Mouse (Mus musculus): ENCODE data around the gene Spg11. TPM values are rescaled to one million over a fixed set of nuclear protein-coding genes. Genes with fewer than 3 reads are reported as not detected.

Spg11 gene
- polyA plus RNA-seq, 1 experiment from 2014 or later, result 7.3 TPM

DNA sequence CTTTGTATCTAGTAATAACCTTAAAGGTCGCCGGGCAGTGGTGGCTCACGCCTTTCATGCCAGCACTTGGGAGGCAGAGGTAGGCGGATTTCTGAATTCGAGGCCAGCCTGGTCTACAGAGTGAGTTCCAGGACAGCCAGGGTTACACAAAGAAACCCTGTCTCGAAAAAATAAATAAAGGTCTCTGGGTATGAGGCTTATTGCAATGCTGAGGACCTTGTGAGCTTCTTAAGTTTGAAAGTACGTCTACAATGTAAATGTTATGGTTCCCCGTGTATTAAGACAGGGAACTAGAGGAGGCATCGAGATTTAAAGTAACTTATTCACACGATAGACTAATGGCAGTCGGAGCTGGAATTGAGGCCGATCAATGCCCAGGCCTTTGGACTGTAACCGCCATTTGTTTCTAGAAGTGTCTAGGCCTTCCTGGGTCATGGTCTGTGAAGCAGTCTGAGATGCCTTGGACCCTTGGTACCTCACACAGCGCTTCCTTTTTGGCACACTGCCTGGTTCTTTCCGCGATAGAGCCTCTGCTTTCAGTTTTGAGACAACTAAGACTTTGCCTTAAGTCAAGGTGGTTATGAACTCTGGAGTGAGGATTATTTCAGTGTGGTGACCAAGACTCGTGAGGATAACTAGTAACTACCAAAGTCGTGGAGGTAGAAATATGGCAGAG is 30.2 kb upstream of the Spg11 start:
- Histone ChIP-seq H3K4me2 (ENCODE audit: low read length) (peak overlapping the region; percentile 85), H3K27ac (ENCODE audit: low read length) (no peak overlapping the region), H3K9ac (ENCODE audit: low read depth, low read length) (peak overlapping the region; percentile 76), H3K27me3 (ENCODE audit: control insufficient read depth, insufficient read depth, low read depth, low read length) (no peaks in the 10 kb centered on the region; the same call in 1 of the 2 replicates), H3K9me3 (replicated peaks; ENCODE audit: control insufficient read depth, low read length, poor library complexity, severe bottlenecking) (no peaks in the 10 kb centered on the region), H3K4me1 (ENCODE audit: control insufficient read depth, insufficient read depth, low read length) (peaks cover 4% of the 10 kb centered on the region), H3K36me3 (ENCODE audit: control insufficient read depth, insufficient read depth, low read length) (no peaks in the 10 kb centered on the region), H3K4me3 (ENCODE audit: low read depth, low read length) (peak overlapping the region; percentile 68)
- 37% methylated on average over 18 of the region's 18 CpGs for WGBS
- ATAC-seq, result no peak

GRCm38 (mm10) chr2:122147508-122148241 is 29.5 kb upstream of the Spg11 start, which contains the start of gene B2m:
B2m (plus strand) TSS chr2:122147686.
- Histone ChIP-seq H3K9me3 (replicated peaks; ENCODE audit: control insufficient read depth, low read length, poor library complexity, severe bottlenecking) (no peaks in the 10 kb centered on the region), H3K9ac (ENCODE audit: low read depth, low read length) (peak within 1 kb of the TSS; percentile 76), H3K4me3 (ENCODE audit: low read depth, low read length) (peak within 1 kb of the TSS; percentile 68), H3K4me1 (ENCODE audit: control insufficient read depth, insufficient read depth, low read length) (peaks cover 4% of the 10 kb centered on the region), H3K27me3 (ENCODE audit: control insufficient read depth, insufficient read depth, low read depth, low read length) (no peaks in the 10 kb centered on the region; the same call in 1 of the 2 replicates), H3K4me2 (ENCODE audit: low read length) (peak within 1 kb of the TSS; percentile 85), H3K27ac (ENCODE audit: low read length) (peak within 1 kb of the TSS; percentile 60), H3K36me3 (ENCODE audit: control insufficient read depth, insufficient read depth, low read length) (no peaks in the 10 kb centered on the region)
- ATAC-seq, result peak; percentile 98
- WGBS, result under 1% methylated on average over 40 of the region's 40 CpGs

- ATAC-seq, result no peak
- Histone ChIP-seq H3K9me3 (replicated peaks; ENCODE audit: control insufficient read depth, low read length, poor library complexity, severe bottlenecking) (no peaks in the 10 kb centered on the region), H3K27me3 (ENCODE audit: control insufficient read depth, insufficient read depth, low read depth, low read length) (no peaks in the 10 kb centered on the region; the same call in 1 of the 2 replicates), H3K4me1 (ENCODE audit: control insufficient read depth, insufficient read depth, low read length) (peaks cover 4% of the 10 kb centered on the region), H3K27ac (ENCODE audit: low read length) (no peak overlapping the region), H3K4me2 (ENCODE audit: low read length) (no peak overlapping the region), H3K9ac (ENCODE audit: low read depth, low read length) (no peak overlapping the region), H3K36me3 (ENCODE audit: control insufficient read depth, insufficient read depth, low read length) (no peaks in the 10 kb centered on the region), H3K4me3 (ENCODE audit: low read depth, low read length) (no peak overlapping the region)
- WGBS, result 63% methylated on average over 6 of the region's 6 CpGs
Observed at GRCm38 (mm10) chr2:122146687-122147086, 28.5 kb upstream of the Spg11 start.

DNA sequence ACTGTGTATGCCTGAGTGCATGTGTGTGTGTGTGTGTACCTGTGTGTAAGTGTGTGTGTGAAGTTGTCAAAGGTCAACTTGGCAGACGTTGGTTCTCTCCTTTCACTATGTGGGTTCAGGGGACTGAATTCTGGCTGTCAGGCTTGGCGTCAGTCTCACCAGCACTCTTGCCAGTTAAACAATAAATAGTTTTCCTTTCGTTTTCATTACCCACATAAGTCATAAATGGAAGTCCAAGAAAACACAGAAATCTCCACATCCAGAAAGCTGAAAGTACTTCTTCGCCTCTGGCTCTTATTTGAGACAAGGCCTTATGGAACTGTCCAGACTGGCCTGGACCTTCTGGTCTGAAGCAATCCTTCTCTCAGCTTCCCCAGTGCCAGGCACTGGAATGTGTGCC is 27.6 kb upstream of the Spg11 start:
- no peak overlapping the region for H3K4me3 ChIP-seq (ENCODE audit: low read depth, low read length)
- H3K27ac ChIP-seq (ENCODE audit: low read length), result no peak overlapping the region
- no peak overlapping the region for H3K4me2 ChIP-seq (ENCODE audit: low read length)
- no peak overlapping the region for H3K9ac ChIP-seq (ENCODE audit: low read depth, low read length)
- ATAC-seq, result no peak
- H3K9me3 ChIP-seq (replicated peaks; ENCODE audit: control insufficient read depth, low read length, poor library complexity, severe bottlenecking), result no peaks in the 10 kb centered on the region
- H3K4me1 ChIP-seq (ENCODE audit: control insufficient read depth, insufficient read depth, low read length), result peaks cover 4% of the 10 kb centered on the region
- H3K36me3 ChIP-seq (ENCODE audit: control insufficient read depth, insufficient read depth, low read length), result no peaks in the 10 kb centered on the region
- H3K27me3 ChIP-seq (ENCODE audit: control insufficient read depth, insufficient read depth, low read depth, low read length), result no peaks in the 10 kb centered on the region; the same call in 1 of the 2 replicates
- 73% methylated on average over 4 of the region's 4 CpGs for WGBS

DNA sequence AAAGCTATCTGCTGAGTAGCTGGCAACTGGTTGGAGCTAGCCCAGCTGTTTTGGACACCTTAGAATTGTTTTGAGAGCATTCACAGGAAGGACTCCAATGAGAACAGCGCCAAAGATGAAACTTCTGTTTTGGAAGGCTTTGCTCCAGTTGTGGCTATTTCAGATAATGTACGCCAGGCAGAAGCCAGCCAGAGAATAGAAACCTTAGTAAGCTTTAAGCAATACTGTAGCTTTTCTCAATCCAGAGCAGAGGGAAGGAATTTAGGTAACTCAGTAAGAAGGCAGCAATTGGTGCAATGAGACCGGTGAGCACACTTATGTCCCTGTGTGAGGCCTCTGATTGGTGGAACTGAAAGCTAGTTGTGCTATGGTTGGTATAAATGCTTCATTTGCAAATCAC is 24.9 kb upstream of the Spg11 start:
- no peak for ATAC-seq
- Histone ChIP-seq H3K36me3 (ENCODE audit: control insufficient read depth, insufficient read depth, low read length) (no peaks in the 10 kb centered on the region), H3K9me3 (replicated peaks; ENCODE audit: control insufficient read depth, low read length, poor library complexity, severe bottlenecking) (no peaks in the 10 kb centered on the region), H3K27me3 (ENCODE audit: control insufficient read depth, insufficient read depth, low read depth, low read length) (no peaks in the 10 kb centered on the region), H3K4me2 (ENCODE audit: low read length) (no peak overlapping the region), H3K4me3 (ENCODE audit: low read depth, low read length) (no peak overlapping the region), H3K9ac (ENCODE audit: low read depth, low read length) (no peak overlapping the region), H3K4me1 (ENCODE audit: control insufficient read depth, insufficient read depth, low read length) (peaks cover 4% of the 10 kb centered on the region), H3K27ac (ENCODE audit: low read length) (no peak overlapping the region)
- WGBS, result 89% methylated on average over 3 of the region's 3 CpGs

DNA sequence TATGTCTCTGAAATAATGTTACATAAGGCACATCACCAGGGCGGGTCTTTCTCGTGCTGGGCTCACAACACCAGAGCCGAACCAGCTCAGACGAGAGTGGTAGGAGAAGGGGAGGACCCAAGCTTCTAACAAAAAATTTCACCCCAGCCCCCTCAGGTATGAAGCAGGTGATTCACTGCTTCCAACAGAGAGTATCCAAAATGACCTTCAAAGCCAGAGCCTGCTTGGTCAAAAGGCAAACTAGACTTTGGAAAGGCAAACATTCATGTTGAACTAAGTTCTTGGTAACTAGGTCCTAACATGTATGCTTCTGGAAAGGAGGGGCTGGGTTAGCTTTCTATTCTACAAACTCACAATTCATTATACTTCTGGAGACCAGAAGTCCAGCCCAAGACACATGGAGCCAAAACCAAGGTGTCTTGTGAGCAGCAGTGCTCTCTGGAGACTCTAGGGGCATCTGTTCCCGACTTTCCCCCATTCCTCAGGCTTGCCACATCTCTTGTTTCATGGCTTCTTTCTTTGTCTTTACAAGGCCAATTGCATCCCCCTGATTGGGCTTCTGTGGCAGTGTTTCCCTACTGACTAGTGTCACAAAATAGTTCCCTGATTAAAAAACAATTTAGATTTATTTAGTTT is 23.3 kb upstream of the Spg11 start:
- H3K4me2 ChIP-seq (ENCODE audit: low read length), result no peak overlapping the region
- WGBS, result 73% methylated on average over 5 of the region's 5 CpGs

DNA sequence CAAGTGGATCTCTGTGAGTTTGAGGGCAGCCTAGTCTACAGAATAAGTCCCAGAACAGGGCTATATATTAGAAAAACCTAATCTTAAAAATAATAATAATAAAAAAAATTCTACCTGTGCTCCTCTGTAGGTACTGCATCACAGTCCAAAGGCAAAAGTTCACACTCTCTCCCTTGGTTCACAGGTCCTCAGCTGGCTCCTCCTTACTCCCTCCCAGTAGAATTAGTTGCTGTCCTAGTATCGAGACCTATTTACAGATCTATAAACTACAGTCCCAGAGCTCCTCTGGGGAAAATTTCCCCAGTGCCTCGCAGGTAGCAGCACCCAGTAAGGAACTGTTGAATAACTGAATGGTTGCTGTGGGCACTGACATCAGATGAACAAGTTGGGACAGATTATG is 22.6 kb upstream of the Spg11 start:
- no peaks in the 10 kb centered on the region for H3K9me3 ChIP-seq (replicated peaks; ENCODE audit: control insufficient read depth, low read length, poor library complexity, severe bottlenecking)
- no peak overlapping the region for H3K9ac ChIP-seq (ENCODE audit: low read depth, low read length)
- no peaks in the 10 kb centered on the region for H3K4me1 ChIP-seq (ENCODE audit: control insufficient read depth, insufficient read depth, low read length)
- H3K27me3 ChIP-seq (ENCODE audit: control insufficient read depth, insufficient read depth, low read depth, low read length), result no peaks in the 10 kb centered on the region
- ATAC-seq, result no peak
- H3K4me2 ChIP-seq (ENCODE audit: low read length), result no peak overlapping the region
- WGBS, result 87% methylated on average over 2 of the region's 2 CpGs
- no peak overlapping the region for H3K4me3 ChIP-seq (ENCODE audit: low read depth, low read length)
- no peak overlapping the region for H3K27ac ChIP-seq (ENCODE audit: low read length)
- H3K36me3 ChIP-seq (ENCODE audit: control insufficient read depth, insufficient read depth, low read length), result no peaks in the 10 kb centered on the region

More for the DNA sequence above, 23.3 kb upstream of the Spg11 start:
- Histone ChIP-seq H3K9ac (ENCODE audit: low read depth, low read length) (no peak overlapping the region), H3K4me3 (ENCODE audit: low read depth, low read length) (no peak overlapping the region), H3K9me3 (replicated peaks; ENCODE audit: control insufficient read depth, low read length, poor library complexity, severe bottlenecking) (no peaks in the 10 kb centered on the region), H3K36me3 (ENCODE audit: control insufficient read depth, insufficient read depth, low read length) (no peaks in the 10 kb centered on the region), H3K27ac (ENCODE audit: low read length) (no peak overlapping the region), H3K27me3 (ENCODE audit: control insufficient read depth, insufficient read depth, low read depth, low read length) (no peaks in the 10 kb centered on the region), H3K4me1 (ENCODE audit: control insufficient read depth, insufficient read depth, low read length) (no peaks in the 10 kb centered on the region)
- ATAC-seq, result no peak

DNA sequence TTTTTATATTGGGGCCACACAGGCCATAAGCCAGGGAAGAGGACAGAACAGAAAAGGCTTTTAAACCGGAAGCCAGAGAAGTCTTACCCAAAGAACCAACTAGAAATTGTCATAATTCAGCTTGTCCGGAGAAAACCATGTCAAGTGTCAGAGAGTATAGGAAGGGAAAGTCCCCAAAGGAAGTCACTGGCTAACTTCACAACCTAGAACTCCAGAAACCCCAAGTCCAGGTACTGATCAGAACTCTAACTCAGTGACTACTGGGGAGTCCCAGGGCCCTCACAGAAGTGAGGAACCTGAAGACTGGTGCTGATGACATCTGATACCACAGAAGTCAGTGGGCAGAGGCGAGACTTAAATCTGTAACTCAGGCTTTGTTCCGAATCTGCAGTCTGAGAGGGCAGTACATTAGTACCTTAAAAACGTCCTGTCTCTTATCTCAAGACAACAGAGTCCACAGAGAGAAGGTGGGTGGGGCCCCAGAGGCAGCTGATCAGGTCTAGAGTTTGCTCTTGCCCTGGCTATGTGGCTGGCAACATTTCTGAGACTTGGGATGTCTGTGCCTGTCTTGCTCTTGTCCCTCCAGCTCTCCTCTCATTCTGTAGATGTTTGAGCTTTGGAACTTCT is 19.8 kb upstream of the Spg11 start:
- Histone ChIP-seq H3K27ac (ENCODE audit: low read length) (no peak overlapping the region), H3K9me3 (replicated peaks; ENCODE audit: control insufficient read depth, low read length, poor library complexity, severe bottlenecking) (no peaks in the 10 kb centered on the region), H3K9ac (ENCODE audit: low read depth, low read length) (no peak overlapping the region), H3K4me3 (ENCODE audit: low read depth, low read length) (no peak overlapping the region), H3K36me3 (ENCODE audit: control insufficient read depth, insufficient read depth, low read length) (no peaks in the 10 kb centered on the region), H3K4me2 (ENCODE audit: low read length) (no peak overlapping the region), H3K4me1 (ENCODE audit: control insufficient read depth, insufficient read depth, low read length) (no peaks in the 10 kb centered on the region), H3K27me3 (ENCODE audit: control insufficient read depth, insufficient read depth, low read depth, low read length) (no peaks in the 10 kb centered on the region)
- WGBS, result 69% methylated on average over 5 of the region's 5 CpGs
- no peak for ATAC-seq

Measured in midbrain, embryonic 16.5 days (tissue).